Mouse (Mus musculus) hindbrain, postnatal 0 days (tissue): ENCODE results near the gene Pds5a. TPM values are rescaled to one million over a fixed set of nuclear protein-coding genes. Genes with fewer than 3 reads are reported as not detected.
"Not testable (repeated sequence)": the region's sequence is repeated elsewhere in the genome, so short reads cannot be mapped to it uniquely, and the experiment has no call there.

Experiments
- ATAC-seq: fragments of 200-750 bp; cut with Nextera tagmentation; 2 replicates; pipeline ENCODE4 v1.8.0; 2017; ENCODE audit warnings: mild to moderate bottlenecking, moderate TSS enrichment, moderate library complexity
- DNase-seq: peaks from one replicate; pipeline ENCODE4 v3.0.0-alpha.2; 2015; ENCODE audit warnings: low spot score
- H3K27ac ChIP-seq: fragments of 300-500 bp; sonication (generic); 2 replicates; pipeline ENCODE4 v1.5.1; 2014; ENCODE audit warnings: mild to moderate bottlenecking
- H3K27me3 ChIP-seq: fragments of 300-500 bp; sonication (generic); 2 replicates; pipeline ENCODE4 v1.6.1; 2014; ENCODE audit warnings: low read length, mixed read lengths; ENCODE audit not compliant: insufficient read depth
- H3K36me3 ChIP-seq: fragments of 300-500 bp; sonication (generic); 2 replicates; pipeline ENCODE4 v1.6.1; 2014; ENCODE audit warnings: low read length, mixed read lengths; ENCODE audit not compliant: insufficient read depth
- H3K4me1 ChIP-seq: fragments of 300-500 bp; sonication (generic); 2 replicates; pipeline ENCODE4 v1.6.1; 2014; ENCODE audit warnings: antibody characterized with exemption, low read length, mixed read lengths; ENCODE audit not compliant: insufficient read depth
- H3K4me2 ChIP-seq: fragments of 300-500 bp; sonication (generic); 2 replicates; pipeline ENCODE4 v1.6.1; 2014; ENCODE audit warnings: low read depth, mild to moderate bottlenecking, low read length, moderate library complexity, mixed read lengths
- H3K4me3 ChIP-seq: fragments of 300-500 bp; sonication (generic); 2 replicates; pipeline ENCODE4 v1.5.1; 2014; ENCODE audit warnings: low read length
- H3K9ac ChIP-seq: fragments of 300-500 bp; sonication (generic); replicated peaks from 2 replicates; pipeline ENCODE4 v1.6.1; 2014; ENCODE audit warnings: mild to moderate bottlenecking, low read length, moderate library complexity, mixed read lengths
- H3K9me3 ChIP-seq: fragments of 300-500 bp; sonication (generic); 2 replicates; pipeline ENCODE4 v1.6.1; 2016; ENCODE audit warnings: low read length, mixed read lengths
- CTCF ChIP-seq: IDR thresholded peaks from 2 replicates; pipeline ENCODE4 v1.5.1; 2016; ENCODE audit warnings: antibody characterized with exemption, control low read depth, low read depth
- WGBS: fragments of 180-500 bp; shearing (Covaris S2); extraction: QIAGEN DNeasy Blood & Tissue Kit; methylation state at CpG from one replicate; pipeline ENCODE4 v1.1.7; 2014; 5-methylcytosine and 5-hydroxymethylcytosine counted together
- polyA plus RNA-seq: library from polyadenylated mRNA; unstranded; fragments of >200 nt; fragmentation: Nextera tagmentation; extraction: Ambion mirVana; gene quantifications from 2 replicates; pipeline ENCODE4 v1.2.1, GENCODE M21; 2015
- total RNA-seq: library from RNA; depleted of rRNA; stranded (reverse); fragments of >200 nt; gene quantifications from 2 replicates; pipeline ENCODE4 v1.2.3, GENCODE M21; 2014

Pds5a gene
- total and polyA plus RNA-seq, 2 experiments from 2014 or later = 24.9 to 75.5 TPM

DNA sequence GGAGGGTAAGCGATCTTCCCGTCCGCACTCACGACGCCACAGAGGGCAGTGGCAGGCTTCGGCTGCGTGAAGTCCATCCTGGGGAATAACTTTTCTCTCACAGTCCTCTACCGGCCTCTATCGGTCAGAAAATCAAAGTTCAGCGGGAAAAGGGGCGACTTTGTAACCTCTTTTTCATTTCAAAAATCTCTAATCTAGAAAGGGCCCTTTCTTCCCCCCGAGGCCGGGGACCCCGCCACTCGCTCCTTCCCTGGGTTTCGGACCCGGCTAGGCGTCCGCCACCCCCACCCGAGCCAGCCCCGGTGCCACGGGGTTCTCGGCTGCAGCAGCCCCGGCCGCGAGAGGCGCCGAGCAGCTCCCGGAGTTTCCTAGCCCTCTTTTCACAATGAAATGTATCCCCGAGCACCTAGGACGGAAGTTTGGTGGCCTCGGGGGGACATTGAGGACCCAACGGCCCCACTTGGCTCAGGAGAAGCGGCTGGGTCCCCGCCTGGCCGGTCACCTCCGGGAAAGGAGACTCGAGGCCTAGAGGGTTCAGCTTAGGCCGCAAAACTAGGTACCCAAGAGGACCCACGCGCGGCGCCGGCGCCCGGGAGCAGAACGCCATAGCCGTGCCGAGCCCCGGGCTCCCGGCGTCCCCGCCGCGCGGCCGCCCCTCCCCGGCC is 1.1 kb downstream of the Pds5a start:
- ATAC-seq (peak; percentile 46), DNase-seq (peak; percentile 90)
- Histone ChIP-seq H3K4me3 (peak overlapping the region; percentile 96), H3K36me3 (no peaks in the 10 kb centered on the region), H3K4me1 (no peaks in the 10 kb centered on the region), H3K27ac (peak overlapping the region; percentile 86), H3K4me2 (peak overlapping the region; percentile 65), H3K9ac (peak overlapping the region; percentile 96), H3K27me3 (no peaks in the 10 kb centered on the region), H3K9me3 (no peaks in the 10 kb centered on the region)
- WGBS = under 1% methylated on average over 56 of the region's 58 CpGs
- peak; percentile 82 for TF ChIP-seq CTCF

DNA sequence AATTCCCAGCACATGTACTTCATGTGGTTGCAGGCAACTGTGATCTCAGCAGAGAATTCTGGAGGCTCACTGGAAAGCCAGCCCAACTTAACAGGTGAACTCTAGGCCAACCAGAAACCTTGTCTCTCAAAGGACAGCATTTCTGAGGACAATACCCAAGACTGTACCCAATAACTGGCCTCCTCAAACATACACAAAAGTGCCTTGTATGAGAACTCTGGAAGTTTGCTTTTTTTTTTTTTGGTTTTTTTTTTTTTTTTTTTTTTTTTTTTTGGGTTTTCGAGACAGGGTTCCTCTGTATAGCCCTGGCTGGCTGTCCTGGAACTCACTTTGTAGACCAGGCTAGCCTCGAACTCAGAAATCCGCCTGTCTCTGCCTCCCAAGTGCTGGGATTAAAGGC is 4.0 kb downstream of the Pds5a start:
- not testable (repeated sequence) for H3K9ac ChIP-seq, ATAC-seq, H3K36me3 ChIP-seq, H3K27ac ChIP-seq, H3K4me2 ChIP-seq, DNase-seq, H3K9me3 ChIP-seq, H3K4me1 ChIP-seq, H3K4me3 ChIP-seq, H3K27me3 ChIP-seq
- WGBS = 86% methylated on average over 3 of the region's 3 CpGs

DNA sequence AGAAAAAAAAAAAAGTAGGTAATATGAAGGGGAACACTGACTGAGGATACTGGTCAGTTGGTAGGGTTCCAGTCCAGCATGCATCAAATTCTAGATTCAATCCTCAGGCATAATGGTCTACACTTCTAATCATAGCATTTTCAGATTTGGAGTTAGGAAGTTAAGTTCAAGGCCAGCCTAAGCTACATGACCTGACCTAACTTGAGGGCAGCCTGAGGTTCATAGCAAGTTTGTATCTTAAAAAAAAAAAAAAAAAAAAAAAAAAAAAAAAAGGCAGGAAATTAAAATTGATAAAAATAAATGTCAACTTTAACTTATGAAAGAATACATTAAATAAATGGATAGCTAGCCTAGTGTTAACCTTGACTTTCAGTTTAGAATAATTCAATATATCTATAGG is 5.1 kb downstream of the Pds5a start:
- Histone ChIP-seq H3K4me2 (no peak overlapping the region), H3K36me3 (no peaks in the 10 kb centered on the region), H3K9me3 (no peaks in the 10 kb centered on the region), H3K27me3 (no peaks in the 10 kb centered on the region), H3K9ac (no peak overlapping the region), H3K27ac (no peak overlapping the region), H3K4me1 (no peaks in the 10 kb centered on the region), H3K4me3 (no peak overlapping the region)
- no peak for TF ChIP-seq CTCF
- DNase-seq (no peak), ATAC-seq (no peak)

DNA sequence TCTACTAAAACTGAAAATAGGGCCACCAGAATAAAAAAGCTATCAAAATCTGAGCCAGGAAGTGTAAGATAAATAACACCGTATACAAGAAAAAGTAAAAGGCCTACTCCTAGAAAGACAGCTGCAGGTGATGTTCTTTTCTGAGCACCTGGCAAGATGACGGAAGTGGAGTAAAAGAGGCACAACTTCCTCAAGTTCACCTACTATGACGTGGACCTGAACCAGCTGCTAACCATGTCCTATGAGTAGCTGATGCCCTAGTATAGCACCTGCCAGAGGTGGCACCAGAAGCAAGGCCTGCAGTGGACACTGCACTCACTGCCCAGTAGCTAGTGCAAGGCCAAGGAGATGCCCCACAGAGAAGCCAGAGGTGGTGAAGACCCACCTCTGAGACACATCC is 9.3 kb downstream of the Pds5a start:
- no peak for DNase-seq
- H3K9me3 ChIP-seq = no peaks in the 10 kb centered on the region
- no peak for TF ChIP-seq CTCF
- no peak for ATAC-seq
- no peak overlapping the region for H3K9ac ChIP-seq
- H3K4me2 ChIP-seq = no peak overlapping the region
- no peaks in the 10 kb centered on the region for H3K36me3 ChIP-seq
- no peaks in the 10 kb centered on the region for H3K27me3 ChIP-seq
- H3K27ac ChIP-seq = no peak overlapping the region
- no peaks in the 10 kb centered on the region for H3K4me1 ChIP-seq
- whole genome bisulfite sequencing = 83% methylated on average over 3 of the region's 3 CpGs
- no peak overlapping the region for H3K4me3 ChIP-seq

DNA sequence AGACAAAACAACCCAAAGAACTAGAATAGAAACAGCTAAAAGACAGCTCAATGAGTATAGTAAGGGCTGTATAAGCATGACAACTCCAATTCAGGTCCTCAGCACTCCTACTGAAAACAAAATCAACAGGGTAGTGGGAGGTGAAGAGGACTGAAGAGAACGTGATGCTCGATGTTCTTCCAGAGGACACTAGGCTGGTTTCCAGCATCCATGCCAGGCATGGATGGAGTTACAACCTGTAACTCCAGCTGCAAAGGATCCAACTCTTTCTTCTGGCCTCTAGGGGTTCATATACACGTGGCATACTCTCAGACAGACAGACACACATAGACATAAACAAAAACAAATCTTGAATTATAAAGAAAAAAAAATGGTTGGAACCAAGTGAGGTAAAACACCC is 11.3 kb downstream of the Pds5a start:
- H3K4me3 ChIP-seq = no peak overlapping the region
- no peak overlapping the region for H3K27ac ChIP-seq
- WGBS = 75% methylated on average over 3 of the region's 3 CpGs
- no peaks in the 10 kb centered on the region for H3K27me3 ChIP-seq
- H3K9ac ChIP-seq = no peak overlapping the region
- no peak overlapping the region for H3K4me2 ChIP-seq
- TF ChIP-seq CTCF = no peak
- no peaks in the 10 kb centered on the region for H3K9me3 ChIP-seq
- DNase-seq (no peak), ATAC-seq (no peak)
- H3K36me3 ChIP-seq = no peaks in the 10 kb centered on the region
- no peaks in the 10 kb centered on the region for H3K4me1 ChIP-seq

DNA sequence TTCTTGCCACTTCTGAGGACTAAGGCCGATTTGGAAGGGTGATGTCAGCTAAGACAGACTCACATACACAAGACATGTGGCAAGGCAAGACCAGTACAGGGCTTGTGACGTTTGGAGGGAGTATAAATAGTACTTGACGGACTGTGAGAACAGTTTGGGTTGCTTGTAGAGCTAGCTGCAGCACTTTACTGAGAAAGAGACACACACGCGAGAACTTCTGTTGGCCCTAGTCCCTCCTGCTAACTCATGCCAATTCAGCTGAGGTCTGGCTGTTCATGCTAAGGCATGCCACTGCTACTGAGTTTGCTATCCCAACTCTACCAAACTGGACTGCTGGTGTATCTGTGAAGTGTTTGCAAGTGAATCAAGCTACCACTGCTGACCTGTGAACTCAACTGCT is 19.2 kb downstream of the Pds5a start:
- no peak overlapping the region for H3K4me3 ChIP-seq
- DNase-seq (peak; percentile 10), ATAC-seq (no peak)
- H3K27me3 ChIP-seq = no peaks in the 10 kb centered on the region
- no peaks in the 10 kb centered on the region for H3K9me3 ChIP-seq
- no peak overlapping the region for H3K27ac ChIP-seq
- H3K4me2 ChIP-seq = no peak overlapping the region
- H3K9ac ChIP-seq = no peak overlapping the region
- no peak for TF ChIP-seq CTCF
- H3K4me1 ChIP-seq = no peaks in the 10 kb centered on the region
- 80% methylated on average over 5 of the region's 5 CpGs for WGBS
- no peaks in the 10 kb centered on the region for H3K36me3 ChIP-seq

DNA sequence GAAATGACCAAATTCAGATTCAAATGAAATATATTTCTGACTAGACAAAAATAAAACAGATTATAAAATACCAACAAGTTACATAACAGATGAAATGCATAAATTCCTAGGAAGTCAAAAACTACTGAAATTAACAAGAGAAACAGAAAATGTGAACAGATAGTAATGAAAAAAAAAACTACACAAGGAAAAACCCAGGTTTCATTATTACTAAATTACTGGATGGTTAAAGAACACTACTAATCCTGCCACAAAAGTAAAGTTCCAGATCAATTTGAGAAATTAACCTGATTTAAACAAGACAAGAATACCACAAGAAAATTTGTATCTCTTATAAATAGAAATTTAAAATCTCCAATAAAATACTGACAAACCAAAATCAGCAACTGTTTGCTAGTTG is 25.9 kb downstream of the Pds5a start:
- H3K27me3 ChIP-seq = no peaks in the 10 kb centered on the region
- H3K9ac ChIP-seq = no peak overlapping the region
- H3K4me1 ChIP-seq = no peaks in the 10 kb centered on the region
- H3K4me2 ChIP-seq = no peak overlapping the region
- no peak for ATAC-seq
- no peak for DNase-seq
- no peaks in the 10 kb centered on the region for H3K9me3 ChIP-seq
- no peaks in the 10 kb centered on the region for H3K36me3 ChIP-seq
- no peak overlapping the region for H3K27ac ChIP-seq
- no peak overlapping the region for H3K4me3 ChIP-seq
- TF ChIP-seq CTCF = no peak
